Mouse (Mus musculus): Measurements from ENCODE around the gene Naa80. TPM values are rescaled to one million over a fixed set of nuclear protein-coding genes. Genes with fewer than 3 reads are reported as not detected.
"Not testable (repeated sequence)": the region's sequence is repeated elsewhere in the genome, so short reads cannot be mapped to it uniquely, and the experiment has no call there.

The Naa80 gene
- polyA plus RNA-seq, 1 experiment from 2014 or later = 22.3 TPM

GRCm38 (mm10) chr9:107554319-107554825, 24.3 kb upstream of the Naa80 start:
- peak overlapping the region; percentile 99 for H3K27ac ChIP-seq (ENCODE audit: low read length)
- peaks cover 46% of the 10 kb centered on the region for H3K4me1 ChIP-seq (replicated peaks; ENCODE audit: control insufficient read depth, insufficient read depth, low read length)
- no peaks in the 10 kb centered on the region for H3K9me3 ChIP-seq (ENCODE audit: control insufficient read depth, low read length)
- ATAC-seq (ENCODE audit: low read depth) = peak; percentile 90
- H3K9ac ChIP-seq (ENCODE audit: low read length) = peak overlapping the region; percentile 91
- H3K4me3 ChIP-seq (ENCODE audit: low read length) = peak overlapping the region; percentile 83
- no peaks in the 10 kb centered on the region for H3K27me3 ChIP-seq (ENCODE audit: control insufficient read depth, insufficient read depth, low read depth, low read length)
- H3K4me2 ChIP-seq (ENCODE audit: low read depth, low read length) = peak overlapping the region; percentile 91
- H3K36me3 ChIP-seq (ENCODE audit: control insufficient read depth, insufficient read depth, low read length) = peaks cover 19% of the 10 kb centered on the region
- under 1% methylated on average over 53 of the region's 53 CpGs for WGBS

- H3K4me1 ChIP-seq (replicated peaks; ENCODE audit: control insufficient read depth, insufficient read depth, low read length) = peaks cover 46% of the 10 kb centered on the region
- peak overlapping the region; percentile 91 for H3K4me2 ChIP-seq (ENCODE audit: low read depth, low read length)
- peak overlapping the region; percentile 91 for H3K9ac ChIP-seq (ENCODE audit: low read length)
- peak; percentile 15 for ATAC-seq (ENCODE audit: low read depth)
- no peaks in the 10 kb centered on the region for H3K27me3 ChIP-seq (ENCODE audit: control insufficient read depth, insufficient read depth, low read depth, low read length)
- under 1% methylated on average over 23 of the region's 23 CpGs for WGBS
- H3K9me3 ChIP-seq (ENCODE audit: control insufficient read depth, low read length) = no peaks in the 10 kb centered on the region
- peak overlapping the region; percentile 83 for H3K4me3 ChIP-seq (ENCODE audit: low read length)
- peak overlapping the region; percentile 99 for H3K27ac ChIP-seq (ENCODE audit: low read length)
- H3K36me3 ChIP-seq (ENCODE audit: control insufficient read depth, insufficient read depth, low read length) = peaks cover 20% of the 10 kb centered on the region
Measured at GRCm38 (mm10) chr9:107555031-107555457, 23.6 kb upstream of the Naa80 start.

GRCm38 (mm10) chr9:107555701-107556100, 23.0 kb upstream of the Naa80 start:
- H3K4me3 ChIP-seq (ENCODE audit: low read length) = peak overlapping the region; percentile 83
- no peak for ATAC-seq (ENCODE audit: low read depth)
- H3K9ac ChIP-seq (ENCODE audit: low read length) = peak overlapping the region; percentile 91
- peak overlapping the region; percentile 99 for H3K27ac ChIP-seq (ENCODE audit: low read length)
- H3K4me2 ChIP-seq (ENCODE audit: low read depth, low read length) = peak overlapping the region; percentile 91
- peaks cover 43% of the 10 kb centered on the region for H3K4me1 ChIP-seq (replicated peaks; ENCODE audit: control insufficient read depth, insufficient read depth, low read length)
- H3K9me3 ChIP-seq (ENCODE audit: control insufficient read depth, low read length) = no peaks in the 10 kb centered on the region
- WGBS = 30% methylated on average over 2 of the region's 2 CpGs
- peaks cover 22% of the 10 kb centered on the region for H3K36me3 ChIP-seq (ENCODE audit: control insufficient read depth, insufficient read depth, low read length)
- H3K27me3 ChIP-seq (ENCODE audit: control insufficient read depth, insufficient read depth, low read depth, low read length) = no peaks in the 10 kb centered on the region

GRCm38 (mm10) chr9:107556346-107556745, 22.3 kb upstream of the Naa80 start:
- Histone ChIP-seq H3K27me3 (ENCODE audit: control insufficient read depth, insufficient read depth, low read depth, low read length) (no peaks in the 10 kb centered on the region), H3K27ac (ENCODE audit: low read length) (no peak overlapping the region), H3K9ac (ENCODE audit: low read length) (peak overlapping the region; percentile 91), H3K36me3 (ENCODE audit: control insufficient read depth, insufficient read depth, low read length) (peaks cover 28% of the 10 kb centered on the region), H3K9me3 (ENCODE audit: control insufficient read depth, low read length) (no peaks in the 10 kb centered on the region), H3K4me1 (replicated peaks; ENCODE audit: control insufficient read depth, insufficient read depth, low read length) (peaks cover 38% of the 10 kb centered on the region), H3K4me2 (ENCODE audit: low read depth, low read length) (peak overlapping the region; percentile 91), H3K4me3 (ENCODE audit: low read length) (peak overlapping the region; percentile 83)
- no peak for ATAC-seq (ENCODE audit: low read depth)
- WGBS = 53% methylated on average over 3 of the region's 3 CpGs

- WGBS = 0% methylated on average over 42 of the region's 46 CpGs
- peak within 1 kb of the TSS; percentile 56; the same call in 1 of the 2 replicates for H3K27ac ChIP-seq (ENCODE audit: low read length)
- H3K36me3 ChIP-seq (ENCODE audit: control insufficient read depth, insufficient read depth, low read length) = peaks cover 34% of the 10 kb centered on the region
- peak within 1 kb of the TSS; percentile 84 for H3K4me3 ChIP-seq (ENCODE audit: low read length)
- ATAC-seq (ENCODE audit: low read depth) = peak; percentile 93
- H3K4me1 ChIP-seq (replicated peaks; ENCODE audit: control insufficient read depth, insufficient read depth, low read length) = peaks cover 25% of the 10 kb centered on the region
- H3K9me3 ChIP-seq (ENCODE audit: control insufficient read depth, low read length) = no peaks in the 10 kb centered on the region
- peak within 1 kb of the TSS; percentile 80 for H3K9ac ChIP-seq (ENCODE audit: low read length)
- H3K4me2 ChIP-seq (ENCODE audit: low read depth, low read length) = peak within 1 kb of the TSS; percentile 72
- H3K27me3 ChIP-seq (ENCODE audit: control insufficient read depth, insufficient read depth, low read depth, low read length) = no peaks in the 10 kb centered on the region
Measured at GRCm38 (mm10) chr9:107563029-107563581, 15.6 kb upstream of the Naa80 start, which contains the start of gene Tusc2. Tusc2 (plus strand) TSS chr9:107563255.

- Histone ChIP-seq H3K9ac (ENCODE audit: low read length) (peak overlapping the region; percentile 0), H3K4me3 (ENCODE audit: low read length) (peak overlapping the region; percentile 7), H3K4me2 (ENCODE audit: low read depth, low read length) (peak overlapping the region; percentile 43), H3K36me3 (ENCODE audit: control insufficient read depth, insufficient read depth, low read length) (peaks cover 21% of the 10 kb centered on the region), H3K27ac (ENCODE audit: low read length) (peak overlapping the region; percentile 10; the same call in 1 of the 2 replicates), H3K4me1 (replicated peaks; ENCODE audit: control insufficient read depth, insufficient read depth, low read length) (peaks cover 34% of the 10 kb centered on the region)
- 53% methylated on average over 5 of the region's 5 CpGs for WGBS
- H3K27me3 ChIP-seq (ENCODE audit: control insufficient read depth, insufficient read depth, low read depth, low read length); H3K9me3 ChIP-seq (ENCODE audit: control insufficient read depth, low read length); ATAC-seq (ENCODE audit: low read depth): not testable (repeated sequence)
Measured at GRCm38 (mm10) chr9:107565556-107565955, 13.1 kb upstream of the Naa80 start.

- Histone ChIP-seq H3K4me1 (replicated peaks; ENCODE audit: control insufficient read depth, insufficient read depth, low read length) (peaks cover 41% of the 10 kb centered on the region), H3K9me3 (ENCODE audit: control insufficient read depth, low read length) (no peaks in the 10 kb centered on the region), H3K9ac (ENCODE audit: low read length) (peak overlapping the region; percentile 43), H3K27me3 (ENCODE audit: control insufficient read depth, insufficient read depth, low read depth, low read length) (no peaks in the 10 kb centered on the region), H3K36me3 (ENCODE audit: control insufficient read depth, insufficient read depth, low read length) (peaks cover 15% of the 10 kb centered on the region), H3K27ac (ENCODE audit: low read length) (peak overlapping the region; percentile 83), H3K4me2 (ENCODE audit: low read depth, low read length) (peak overlapping the region; percentile 47), H3K4me3 (ENCODE audit: low read length) (peak overlapping the region; percentile 23)
- no peak for ATAC-seq (ENCODE audit: low read depth)
- 47% methylated on average over 15 of the region's 15 CpGs for WGBS
Measured at GRCm38 (mm10) chr9:107566041-107566709, 12.5 kb upstream of the Naa80 start.

GRCm38 (mm10) chr9:107566855-107567254, 11.8 kb upstream of the Naa80 start:
- Histone ChIP-seq H3K4me2 (ENCODE audit: low read depth, low read length) (peak overlapping the region; percentile 71), H3K27me3 (ENCODE audit: control insufficient read depth, insufficient read depth, low read depth, low read length) (no peaks in the 10 kb centered on the region), H3K9me3 (ENCODE audit: control insufficient read depth, low read length) (no peaks in the 10 kb centered on the region), H3K36me3 (ENCODE audit: control insufficient read depth, insufficient read depth, low read length) (peaks cover 11% of the 10 kb centered on the region), H3K27ac (ENCODE audit: low read length) (peak overlapping the region; percentile 95), H3K4me3 (ENCODE audit: low read length) (peak overlapping the region; percentile 23), H3K9ac (ENCODE audit: low read length) (no peak overlapping the region), H3K4me1 (replicated peaks; ENCODE audit: control insufficient read depth, insufficient read depth, low read length) (peaks cover 47% of the 10 kb centered on the region)
- 64% methylated on average over 3 of the region's 3 CpGs for WGBS
- ATAC-seq (ENCODE audit: low read depth) = peak; percentile 23

- WGBS = 10% methylated on average over 18 of the region's 18 CpGs
- Histone ChIP-seq H3K27ac (ENCODE audit: low read length) (peak within 1 kb of the TSS; percentile 95), H3K36me3 (ENCODE audit: control insufficient read depth, insufficient read depth, low read length) (peaks cover 15% of the 10 kb centered on the region), H3K9ac (ENCODE audit: low read length) (peak within 1 kb of the TSS; percentile 81), H3K4me2 (ENCODE audit: low read depth, low read length) (peak within 1 kb of the TSS; percentile 71), H3K27me3 (ENCODE audit: control insufficient read depth, insufficient read depth, low read depth, low read length) (no peaks in the 10 kb centered on the region), H3K9me3 (ENCODE audit: control insufficient read depth, low read length) (no peaks in the 10 kb centered on the region), H3K4me3 (ENCODE audit: low read length) (peak within 1 kb of the TSS; percentile 66), H3K4me1 (replicated peaks; ENCODE audit: control insufficient read depth, insufficient read depth, low read length) (peaks cover 43% of the 10 kb centered on the region)
- ATAC-seq (ENCODE audit: low read depth) = no peak
Measured at GRCm38 (mm10) chr9:107567702-107568319, 10.9 kb upstream of the Naa80 start, which contains the start of gene Hyal2. Hyal2 (plus strand) TSS chr9:107567945.
